Mouse (Mus musculus): ENCODE measurements around the gene Adam17. TPM values are rescaled to one million over a fixed set of nuclear protein-coding genes. Genes with fewer than 3 reads are reported as not detected.

The Adam17 gene
- polyA plus RNA-seq, 1 experiment, result 25.1 TPM

- TF ChIP-seq GATA1 (IDR thresholded peaks at IDR 0.05; ENCODE audit: low read length), result no peak
Observed at GRCm38 (mm10) chr12:21298856-21299255, 74.6 kb downstream of the Adam17 start.

GRCm38 (mm10) chr12:21289651-21290050 is 83.8 kb downstream of the Adam17 start:
- no peak for TF ChIP-seq GATA1 (IDR thresholded peaks at IDR 0.05; ENCODE audit: low read length)

- TF ChIP-seq GATA1 (IDR thresholded peaks at IDR 0.05; ENCODE audit: low read length), result no peak
Observed at GRCm38 (mm10) chr12:21288716-21289395, 84.6 kb downstream of the Adam17 start.

- no peak for TF ChIP-seq GATA1 (IDR thresholded peaks at IDR 0.05; ENCODE audit: low read length)
Observed at GRCm38 (mm10) chr12:21286712-21287650, 86.5 kb downstream of the Adam17 start.

GRCm38 (mm10) chr12:21286243-21286622 is 87.2 kb downstream of the Adam17 start, which contains the start of gene Itgb1bp1:
TSS of gene Itgb1bp1 (minus strand) at chr12:21286284.
- TF ChIP-seq GATA1 (IDR thresholded peaks at IDR 0.05; ENCODE audit: low read length), result no peak

GRCm38 (mm10) chr12:21285508-21286242 is 87.8 kb downstream of the Adam17 start:
- no peak for TF ChIP-seq GATA1 (IDR thresholded peaks at IDR 0.05; ENCODE audit: low read length)

- TF ChIP-seq GATA1 (IDR thresholded peaks at IDR 0.05; ENCODE audit: low read length), result no peak
Observed at GRCm38 (mm10) chr12:21284761-21285441, 88.5 kb downstream of the Adam17 start, which contains the start of gene Cpsf3. TSS of gene Cpsf3 (plus strand) at chr12:21285391.

- no peak for TF ChIP-seq GATA1 (IDR thresholded peaks at IDR 0.05; ENCODE audit: low read length)
Observed at GRCm38 (mm10) chr12:21277352-21277864, 96.0 kb downstream of the Adam17 start.

GRCm38 (mm10) chr12:21274446-21274845 is 99.0 kb downstream of the Adam17 start:
- no peak for TF ChIP-seq GATA1 (IDR thresholded peaks at IDR 0.05; ENCODE audit: low read length)

Other genes starting within 250 kb of the Adam17 start
- 6.9 and 7.2 TPM in 2 replicates for gene Cpsf3, start 88.2 kb downstream of the Adam17 start, polyA plus RNA-seq (2012)
- gene Itgb1bp1, start 87.3 kb downstream of the Adam17 start, polyA plus RNA-seq (2012), result 20.7 and 26.8 TPM in 2 replicates
- 107 and 130 TPM in 2 replicates for gene Iah1, start 57.2 kb downstream of the Adam17 start, polyA plus RNA-seq (2012)
- 148 and 200 TPM in 2 replicates for gene Ywhaq, start 44.0 kb upstream of the Adam17 start, polyA plus RNA-seq (2012)

All from G1E-ER4 (cell line).